Mouse (Mus musculus): ENCODE results near the gene Olfr1502. TPM values are rescaled to one million over a fixed set of nuclear protein-coding genes. Genes with fewer than 3 reads are reported as not detected.
"Not testable (repeated sequence)": the region's sequence is repeated elsewhere in the genome, so short reads cannot be mapped to it uniquely, and the experiment has no call there.

The Olfr1502 gene
- polyA plus RNA-seq (2015; fragmentation: Nextera tagmentation; extraction: Ambion mirVana), result not detected in 2 replicates

DNA sequence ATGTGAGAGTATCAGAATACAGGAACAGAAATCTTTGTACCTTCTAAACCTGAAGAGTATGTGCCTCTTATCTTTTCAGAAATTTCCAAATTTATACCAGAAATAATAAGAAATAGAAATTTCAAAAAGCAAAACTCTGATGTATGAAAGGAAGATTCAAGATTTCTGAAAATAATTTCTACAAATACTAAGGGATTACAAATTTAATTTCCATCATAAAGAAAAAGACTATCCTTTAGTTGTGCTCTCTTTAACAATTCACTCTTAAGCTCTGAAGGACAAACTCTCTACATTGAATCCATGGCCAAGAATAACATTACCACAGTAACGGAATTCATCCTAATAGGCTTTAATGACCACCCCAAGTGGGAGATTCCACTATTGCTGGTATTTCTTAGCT is at the start of gene Olfr1502:
Olfr1502 (plus strand) TSS at position 301 of the 400 bp plus-strand sequence.
- H3K9ac ChIP-seq, result no peak within 1 kb of the TSS
- no peaks in the 10 kb centered on the region for H3K4me1 ChIP-seq (replicated peaks)
- H3K4me2 ChIP-seq, result no peak within 1 kb of the TSS
- H3K4me3 ChIP-seq (replicated peaks), result no peak within 1 kb of the TSS
- no peaks in the 10 kb centered on the region for H3K36me3 ChIP-seq (replicated peaks)
- no peaks in the 10 kb centered on the region for H3K9me3 ChIP-seq (replicated peaks)
- H3K27ac ChIP-seq (replicated peaks), result no peak within 1 kb of the TSS
- WGBS (ENCODE audit: insufficient replicate concordance), result 50% methylated on average over 1 of the region's 1 CpGs
- H3K27me3 ChIP-seq, result no peaks in the 10 kb centered on the region
- ATAC-seq (ENCODE audit: insufficient read depth), result no peak

DNA sequence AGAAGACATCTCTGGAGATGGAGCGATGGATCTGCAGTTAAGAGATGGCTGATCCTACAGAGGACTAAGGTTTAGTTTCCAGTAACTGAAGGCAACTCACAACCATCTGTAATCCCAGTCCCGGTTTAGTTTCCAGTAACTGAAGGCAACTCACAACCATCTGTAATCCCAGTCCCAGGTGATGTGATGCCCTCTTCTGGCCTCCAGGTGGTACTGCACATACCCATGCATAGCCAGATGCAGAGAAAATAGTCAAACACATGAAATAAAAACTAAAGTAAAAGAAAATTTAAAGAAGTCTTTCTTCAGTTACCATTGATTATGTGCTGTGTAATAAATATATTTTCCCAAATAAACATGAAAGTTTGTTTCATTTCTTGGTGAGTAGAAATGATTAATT is 48.8 kb upstream of the Olfr1502 start:
- Histone ChIP-seq H3K4me3 (replicated peaks) (no peak overlapping the region), H3K27me3 (no peaks in the 10 kb centered on the region), H3K36me3 (replicated peaks) (no peaks in the 10 kb centered on the region), H3K9me3 (replicated peaks) (no peaks in the 10 kb centered on the region), H3K9ac (no peak overlapping the region), H3K27ac (replicated peaks) (no peak overlapping the region), H3K4me2 (no peak overlapping the region), H3K4me1 (replicated peaks) (no peaks in the 10 kb centered on the region)
- WGBS (ENCODE audit: insufficient replicate concordance), result 51% methylated on average over 2 of the region's 2 CpGs
- no peak for ATAC-seq (ENCODE audit: insufficient read depth)

DNA sequence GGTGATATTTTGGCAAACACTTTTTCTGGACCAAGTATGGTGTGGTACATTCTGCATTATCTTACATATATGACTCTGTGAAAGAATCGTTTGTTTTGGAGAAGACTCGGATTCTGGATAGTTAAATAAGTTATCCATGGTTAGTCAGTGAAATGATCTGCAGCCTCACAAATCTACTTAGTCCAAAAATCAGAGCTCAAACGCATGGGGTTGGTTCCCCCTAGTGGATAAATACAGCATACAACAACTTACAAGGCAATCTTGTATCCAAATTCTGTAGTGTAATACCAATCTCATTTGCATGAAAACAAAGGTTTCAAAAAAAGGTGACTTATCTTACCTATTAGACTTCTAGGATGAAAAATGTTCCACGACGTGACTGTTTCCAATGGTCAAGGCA is 42.8 kb upstream of the Olfr1502 start:
- 25% methylated on average over 5 of the region's 5 CpGs for WGBS (ENCODE audit: insufficient replicate concordance)
- no peak for ATAC-seq (ENCODE audit: insufficient read depth)
- H3K4me3 ChIP-seq (replicated peaks), result no peak overlapping the region
- H3K9me3 ChIP-seq (replicated peaks), result no peaks in the 10 kb centered on the region
- H3K27me3 ChIP-seq, result no peaks in the 10 kb centered on the region
- H3K9ac ChIP-seq, result no peak overlapping the region
- no peak overlapping the region for H3K27ac ChIP-seq (replicated peaks)
- no peak overlapping the region for H3K4me2 ChIP-seq
- no peaks in the 10 kb centered on the region for H3K36me3 ChIP-seq (replicated peaks)
- no peaks in the 10 kb centered on the region for H3K4me1 ChIP-seq (replicated peaks)

DNA sequence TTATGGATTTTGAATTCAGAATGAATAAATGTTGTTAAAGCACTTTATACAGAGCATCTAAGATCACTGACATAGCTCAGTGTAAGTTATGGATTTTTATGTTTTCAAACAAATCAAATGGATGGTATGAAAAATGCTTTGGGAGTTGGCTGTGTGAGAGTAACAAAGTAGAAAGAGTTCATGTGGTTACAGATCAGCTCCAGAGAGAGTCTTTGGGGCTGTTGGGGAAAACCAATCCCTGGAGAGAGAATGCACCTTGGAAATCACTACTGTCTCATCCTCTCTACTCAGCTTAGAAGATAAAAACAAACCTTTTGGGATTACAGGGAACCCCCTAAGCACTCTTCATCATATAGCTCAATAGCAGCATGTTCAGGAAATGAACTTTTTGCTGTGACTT is 42.2 kb upstream of the Olfr1502 start, which contains the start of gene Olfr1499:
Olfr1499 (minus strand) TSS at position 101 of the 400 bp plus-strand sequence.
- H3K4me3 ChIP-seq (replicated peaks), result no peak within 1 kb of the TSS
- no peak within 1 kb of the TSS for H3K4me2 ChIP-seq
- no peak within 1 kb of the TSS for H3K9ac ChIP-seq
- no peaks in the 10 kb centered on the region for H3K9me3 ChIP-seq (replicated peaks)
- H3K36me3 ChIP-seq (replicated peaks), result no peaks in the 10 kb centered on the region
- no peak for ATAC-seq (ENCODE audit: insufficient read depth)
- no peak within 1 kb of the TSS for H3K27ac ChIP-seq (replicated peaks)
- no peaks in the 10 kb centered on the region for H3K27me3 ChIP-seq
- no peaks in the 10 kb centered on the region for H3K4me1 ChIP-seq (replicated peaks)

DNA sequence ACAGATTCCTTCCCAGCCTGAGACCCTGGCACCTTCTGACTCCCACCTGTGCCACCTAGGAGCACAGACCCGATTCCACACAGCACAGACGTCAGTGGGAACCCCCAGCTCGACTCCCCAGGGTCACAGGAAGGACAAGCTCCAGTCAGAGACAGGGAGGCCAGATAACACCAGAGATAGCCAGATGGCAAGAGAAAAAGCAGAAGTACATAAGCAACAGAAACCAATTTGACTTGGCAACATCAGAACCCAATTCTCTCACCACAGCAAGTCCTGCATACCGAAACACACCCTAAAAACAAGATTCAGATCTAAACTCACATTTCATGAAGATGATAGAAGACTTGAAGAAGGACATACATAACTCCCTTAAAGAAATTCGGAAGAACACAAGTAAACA is 40.7 kb upstream of the Olfr1502 start:
- H3K4me1 ChIP-seq (replicated peaks), result no peaks in the 10 kb centered on the region
- no peak for ATAC-seq (ENCODE audit: insufficient read depth)
- H3K4me2 ChIP-seq, result no peak overlapping the region
- H3K9me3 ChIP-seq (replicated peaks), result no peaks in the 10 kb centered on the region
- WGBS (ENCODE audit: insufficient replicate concordance), result 17% methylated on average over 5 of the region's 5 CpGs
- H3K9ac ChIP-seq, result no peak overlapping the region
- H3K27ac ChIP-seq (replicated peaks), result no peak overlapping the region
- no peak overlapping the region for H3K4me3 ChIP-seq (replicated peaks)
- H3K27me3 ChIP-seq, result no peaks in the 10 kb centered on the region
- H3K36me3 ChIP-seq (replicated peaks), result no peaks in the 10 kb centered on the region

DNA sequence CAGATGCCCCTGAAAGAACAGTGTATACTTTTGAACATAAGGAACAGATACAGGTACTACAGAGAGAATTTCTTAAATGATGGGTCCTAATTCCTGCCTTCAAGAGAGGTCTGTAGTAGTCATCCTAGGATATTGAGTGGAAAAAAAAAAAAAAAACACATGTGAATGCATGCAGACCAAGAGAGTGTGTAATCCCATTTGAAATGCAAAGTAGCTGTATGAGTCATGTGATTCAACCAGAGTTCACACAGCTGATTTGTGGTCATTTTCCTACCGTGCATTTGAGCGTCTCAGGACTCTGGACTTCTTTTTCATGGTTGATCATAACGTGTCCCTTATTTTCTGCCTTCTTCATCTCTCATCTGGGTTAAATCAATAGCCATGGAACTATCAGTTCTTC is 33.1 kb upstream of the Olfr1502 start:
- no peak overlapping the region for H3K27ac ChIP-seq (replicated peaks)
- H3K4me1 ChIP-seq (replicated peaks), result no peaks in the 10 kb centered on the region
- WGBS (ENCODE audit: insufficient replicate concordance), result 61% methylated on average over 3 of the region's 3 CpGs

DNA sequence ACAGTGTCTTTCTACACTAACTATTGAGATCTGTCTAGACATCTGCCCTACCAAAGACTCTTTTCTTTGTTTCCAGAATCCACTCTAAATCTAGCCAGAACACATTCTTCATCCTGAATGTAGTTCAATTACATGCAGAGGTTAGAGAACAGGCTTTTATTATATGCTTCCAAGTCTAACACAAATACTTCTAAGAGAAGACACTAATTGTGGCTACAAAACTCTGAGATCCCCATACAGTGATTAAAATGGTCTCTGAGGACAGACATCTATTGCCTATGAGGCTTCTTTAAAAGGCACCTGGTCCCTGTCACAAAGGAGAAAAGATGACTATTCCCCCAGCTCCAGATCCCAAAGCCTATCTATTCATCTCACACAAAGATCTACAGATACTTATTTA is 31.2 kb upstream of the Olfr1502 start, which contains the start of gene Olfr1500:
Olfr1500 (minus strand) TSS at position 101 of the 400 bp plus-strand sequence.
- ATAC-seq (ENCODE audit: insufficient read depth), result no peak
- no peak within 1 kb of the TSS for H3K27ac ChIP-seq (replicated peaks)

More for the DNA sequence above, 33.1 kb upstream of the Olfr1502 start:
- Histone ChIP-seq H3K27me3 (no peaks in the 10 kb centered on the region), H3K4me3 (replicated peaks) (no peak overlapping the region), H3K4me2 (no peak overlapping the region), H3K36me3 (replicated peaks) (no peaks in the 10 kb centered on the region), H3K9ac (no peak overlapping the region), H3K9me3 (replicated peaks) (no peaks in the 10 kb centered on the region)
- ATAC-seq (ENCODE audit: insufficient read depth), result no peak

DNA sequence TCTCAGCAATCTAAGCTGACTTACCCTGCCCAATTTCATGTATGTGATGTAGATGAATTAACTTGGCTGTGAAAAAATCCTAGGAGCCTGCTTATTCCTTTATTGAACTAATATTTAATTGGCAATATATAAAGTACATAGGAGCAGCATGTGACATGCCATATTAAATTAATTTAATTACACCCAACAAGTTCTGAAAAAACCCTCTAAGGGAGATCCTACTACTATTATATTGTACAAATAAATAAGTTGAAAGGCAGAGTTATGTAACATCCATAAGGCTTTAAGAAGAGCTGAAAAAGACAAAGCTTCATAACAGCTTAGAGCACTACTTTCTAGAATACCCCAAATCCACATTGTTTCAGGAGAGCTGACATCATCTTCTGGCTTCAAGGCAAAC is 11.0 kb upstream of the Olfr1502 start, which contains the start of gene Olfr1501:
Olfr1501 (minus strand) TSS at position 101 of the 400 bp plus-strand sequence.
- ATAC-seq (ENCODE audit: insufficient read depth), result not testable (repeated sequence)

More for the DNA sequence above, 31.2 kb upstream of the Olfr1502 start, which contains the start of gene Olfr1500:
- no peaks in the 10 kb centered on the region for H3K4me1 ChIP-seq (replicated peaks)
- H3K27me3 ChIP-seq, result no peaks in the 10 kb centered on the region
- H3K9me3 ChIP-seq (replicated peaks), result no peaks in the 10 kb centered on the region
- no peaks in the 10 kb centered on the region for H3K36me3 ChIP-seq (replicated peaks)
- no peak within 1 kb of the TSS for H3K4me3 ChIP-seq (replicated peaks)
- no peak within 1 kb of the TSS for H3K4me2 ChIP-seq
- H3K9ac ChIP-seq, result no peak within 1 kb of the TSS

DNA sequence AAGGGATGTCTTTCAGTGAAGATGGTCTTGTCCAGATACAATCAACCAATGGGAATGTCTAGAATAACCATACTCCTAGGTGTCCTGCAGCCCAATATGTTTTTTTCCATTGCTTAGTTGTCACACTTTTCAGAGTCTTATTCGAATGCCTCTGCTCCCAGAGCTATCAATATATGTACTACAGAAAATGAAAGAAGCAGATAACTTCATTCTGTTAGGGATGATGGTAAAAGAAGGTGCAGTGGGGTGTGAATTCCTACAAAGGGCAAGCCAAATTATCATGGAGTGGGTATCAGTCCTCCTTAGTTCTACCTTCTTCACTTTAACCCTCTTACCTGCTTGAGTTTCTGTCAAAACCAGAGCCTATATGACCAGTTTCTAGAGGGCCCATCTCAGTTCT is 36.2 kb downstream of the Olfr1502 start, which contains the start of gene Olfr1504:
Olfr1504 (minus strand) TSS at position 101 of the 400 bp plus-strand sequence.
- Histone ChIP-seq H3K9me3 (replicated peaks) (no peaks in the 10 kb centered on the region), H3K27ac (replicated peaks) (no peak within 1 kb of the TSS), H3K4me1 (replicated peaks) (no peaks in the 10 kb centered on the region), H3K4me3 (replicated peaks) (no peak within 1 kb of the TSS), H3K36me3 (replicated peaks) (no peaks in the 10 kb centered on the region), H3K4me2 (no peak within 1 kb of the TSS), H3K27me3 (no peaks in the 10 kb centered on the region), H3K9ac (no peak within 1 kb of the TSS)
- 21% methylated on average over 1 of the region's 1 CpGs for WGBS (ENCODE audit: insufficient replicate concordance)
- ATAC-seq (ENCODE audit: insufficient read depth), result no peak

More for the DNA sequence above, 11.0 kb upstream of the Olfr1502 start, which contains the start of gene Olfr1501:
- H3K9me3 ChIP-seq (replicated peaks); H3K4me1 ChIP-seq (replicated peaks); H3K4me3 ChIP-seq (replicated peaks); H3K9ac ChIP-seq; H3K27me3 ChIP-seq; H3K27ac ChIP-seq (replicated peaks); H3K4me2 ChIP-seq; H3K36me3 ChIP-seq (replicated peaks): not testable (repeated sequence)

Other genes starting within 250 kb of the Olfr1502 start
- not detected in 2 replicates for gene Olfr1487, start 244.4 kb upstream of the Olfr1502 start, polyA plus RNA-seq (2015; fragmentation: Nextera tagmentation; extraction: Ambion mirVana)
- gene Olfr1489, start 230.2 kb upstream of the Olfr1502 start, polyA plus RNA-seq (2015; fragmentation: Nextera tagmentation; extraction: Ambion mirVana), result not detected in 2 replicates
- not detected in 2 replicates for gene Olfr1490, start 210.7 kb upstream of the Olfr1502 start, polyA plus RNA-seq (2015; fragmentation: Nextera tagmentation; extraction: Ambion mirVana)
- gene Olfr1491, start 164.5 kb upstream of the Olfr1502 start, polyA plus RNA-seq (2015; fragmentation: Nextera tagmentation; extraction: Ambion mirVana), result not detected in 2 replicates
- gene Olfr1493-ps1, start 138.5 kb upstream of the Olfr1502 start, polyA plus RNA-seq (2015; fragmentation: Nextera tagmentation; extraction: Ambion mirVana), result not detected in 2 replicates
- not detected in 2 replicates for gene Olfr1494, start 122.1 kb upstream of the Olfr1502 start, polyA plus RNA-seq (2015; fragmentation: Nextera tagmentation; extraction: Ambion mirVana)
- gene Olfr1495, start 97.2 kb upstream of the Olfr1502 start, polyA plus RNA-seq (2015; fragmentation: Nextera tagmentation; extraction: Ambion mirVana), result not detected in 2 replicates
- not detected in 2 replicates for gene Olfr1496, start 83.9 kb upstream of the Olfr1502 start, polyA plus RNA-seq (2015; fragmentation: Nextera tagmentation; extraction: Ambion mirVana)
- not detected in 2 replicates for gene Olfr1497, start 63.6 kb upstream of the Olfr1502 start, polyA plus RNA-seq (2015; fragmentation: Nextera tagmentation; extraction: Ambion mirVana)
- gene Olfr1499, start 42.3 kb upstream of the Olfr1502 start, polyA plus RNA-seq (2015; fragmentation: Nextera tagmentation; extraction: Ambion mirVana), result not detected in 2 replicates
- gene Olfr1500, start 31.3 kb upstream of the Olfr1502 start, polyA plus RNA-seq (2015; fragmentation: Nextera tagmentation; extraction: Ambion mirVana), result not detected in 2 replicates
- not detected in 2 replicates for gene Olfr1501, start 11.1 kb upstream of the Olfr1502 start, polyA plus RNA-seq (2015; fragmentation: Nextera tagmentation; extraction: Ambion mirVana)
- not detected in 2 replicates for gene Olfr1504, start 36.1 kb downstream of the Olfr1502 start, polyA plus RNA-seq (2015; fragmentation: Nextera tagmentation; extraction: Ambion mirVana)
- not detected in 2 replicates for gene Olfr1505, start 51.7 kb downstream of the Olfr1502 start, polyA plus RNA-seq (2015; fragmentation: Nextera tagmentation; extraction: Ambion mirVana)

Measured in liver, embryonic 15.5 days (tissue).